Mouse (Mus musculus) neural tube, embryonic 14.5 days (tissue): ENCODE data around the gene Kdr. TPM values are rescaled to one million over a fixed set of nuclear protein-coding genes. Genes with fewer than 3 reads are reported as not detected.
A peak's percentile ranks its signal among the peaks of the same experiment; 100 is the strongest.

ENCODE experiments used
- ATAC-seq: fragments of 200-750 bp; cut with Nextera tagmentation; 2 replicates; pipeline ENCODE4 v1.8.0; 2017; ENCODE audit warnings: low read depth, mild to moderate bottlenecking, moderate TSS enrichment, moderate library complexity
- H3K27ac ChIP-seq: fragments of 300-500 bp; sonication (generic); 2 replicates; pipeline ENCODE4 v1.5.1; 2014; ENCODE audit warnings: low read depth, mild to moderate bottlenecking, control low read depth, low read length, moderate library complexity, mixed read lengths
- H3K27me3 ChIP-seq: fragments of 300-500 bp; sonication (generic); 2 replicates; pipeline ENCODE4 v1.6.1; 2014; ENCODE audit warnings: low read length; ENCODE audit not compliant: control insufficient read depth, insufficient read depth
- H3K36me3 ChIP-seq: fragments of 300-500 bp; sonication (generic); 2 replicates; pipeline ENCODE4 v1.6.1; 2014; ENCODE audit warnings: low read length, mixed read lengths; ENCODE audit not compliant: control insufficient read depth, insufficient read depth
- H3K4me1 ChIP-seq: fragments of 300-500 bp; sonication (generic); 2 replicates; pipeline ENCODE4 v1.6.1; 2014; ENCODE audit warnings: low read length; ENCODE audit not compliant: control insufficient read depth, insufficient read depth
- H3K4me2 ChIP-seq: fragments of 300-500 bp; sonication (generic); 2 replicates; pipeline ENCODE4 v1.6.1; 2014; ENCODE audit warnings: mild to moderate bottlenecking, low read depth, low read length, control low read depth
- H3K4me3 ChIP-seq: fragments of 300-500 bp; sonication (generic); 2 replicates; pipeline ENCODE4 v1.5.1; 2014; ENCODE audit warnings: low read depth, low read length, control low read depth, mixed read lengths
- H3K9ac ChIP-seq: fragments of 300-500 bp; sonication (generic); replicated peaks from 2 replicates; pipeline ENCODE4 v1.6.1; 2014; ENCODE audit warnings: low read depth, mild to moderate bottlenecking, control low read depth, low read length, mixed read lengths
- H3K9me3 ChIP-seq: fragments of 300-500 bp; sonication (generic); 2 replicates; pipeline ENCODE4 v1.6.1; 2016; ENCODE audit warnings: low read length; ENCODE audit not compliant: control insufficient read depth
- WGBS: fragments of 180-500 bp; shearing (Covaris S2); extraction: QIAGEN DNeasy Blood & Tissue Kit; methylation state at CpG from one replicate; pipeline ENCODE4 v1.1.7; 2014; 5-methylcytosine and 5-hydroxymethylcytosine counted together
- polyA plus RNA-seq: library from polyadenylated mRNA; unstranded; fragments of >200 nt; fragmentation: Nextera tagmentation; extraction: Ambion mirVana; gene quantifications from 2 replicates; pipeline ENCODE4 v1.2.1, GENCODE M21; 2014

Gene Kdr
- polyA plus RNA-seq, 1 experiment from 2014 or later = 12.0 TPM

DNA sequence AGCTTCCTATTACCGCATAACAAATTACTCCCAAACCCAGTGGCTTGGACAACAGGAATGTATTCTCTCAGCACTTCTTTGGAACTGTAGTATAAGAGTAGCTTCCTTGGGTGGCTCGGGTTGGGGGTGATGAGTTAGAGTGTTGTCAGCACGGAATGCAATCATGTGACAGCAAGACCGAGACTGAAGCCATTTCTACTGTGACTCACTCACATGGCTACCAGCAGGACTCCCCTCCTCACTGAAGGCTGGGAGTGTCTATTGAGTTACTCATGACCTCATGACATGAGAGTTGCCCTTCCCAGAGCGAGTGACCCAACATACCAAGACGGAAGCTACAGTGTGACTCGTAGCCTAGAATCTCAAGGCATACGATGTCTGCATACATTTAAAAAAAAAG lies 12.0 kb upstream of the Kdr start:
- no peak overlapping the region for H3K9ac ChIP-seq
- H3K4me1 ChIP-seq = no peaks in the 10 kb centered on the region
- no peaks in the 10 kb centered on the region for H3K9me3 ChIP-seq
- H3K4me2 ChIP-seq = no peak overlapping the region
- H3K27me3 ChIP-seq = no peaks in the 10 kb centered on the region
- 90% methylated on average over 8 of the region's 8 CpGs for WGBS
- H3K4me3 ChIP-seq = no peak overlapping the region
- no peaks in the 10 kb centered on the region for H3K36me3 ChIP-seq
- H3K27ac ChIP-seq = no peak overlapping the region
- ATAC-seq = no peak

DNA sequence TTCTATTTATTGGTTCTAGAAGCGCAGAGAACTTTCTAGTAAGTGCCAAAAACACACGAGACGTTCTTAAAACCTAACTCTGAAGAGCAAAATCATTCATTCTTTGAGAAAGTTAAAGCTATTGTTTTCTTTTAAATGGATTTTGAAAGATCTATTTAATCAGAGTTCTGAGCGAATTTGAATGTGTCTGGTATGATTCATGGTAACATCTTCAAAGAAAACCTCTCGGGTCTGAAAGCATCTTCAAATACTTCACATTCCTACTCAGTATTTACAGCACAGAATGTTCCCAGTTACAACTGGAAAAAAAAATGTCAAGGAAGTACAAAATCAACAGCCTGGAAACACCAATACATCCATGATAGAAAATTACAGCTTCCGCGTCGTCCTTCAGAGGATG lies 9.3 kb upstream of the Kdr start:
- 85% methylated on average over 8 of the region's 8 CpGs for WGBS
- H3K9ac ChIP-seq = no peak overlapping the region
- H3K9me3 ChIP-seq = no peaks in the 10 kb centered on the region
- no peak overlapping the region for H3K27ac ChIP-seq
- ATAC-seq = no peak
- no peaks in the 10 kb centered on the region for H3K4me1 ChIP-seq
- no peak overlapping the region for H3K4me2 ChIP-seq
- H3K36me3 ChIP-seq = no peaks in the 10 kb centered on the region
- no peaks in the 10 kb centered on the region for H3K27me3 ChIP-seq
- H3K4me3 ChIP-seq = no peak overlapping the region

DNA sequence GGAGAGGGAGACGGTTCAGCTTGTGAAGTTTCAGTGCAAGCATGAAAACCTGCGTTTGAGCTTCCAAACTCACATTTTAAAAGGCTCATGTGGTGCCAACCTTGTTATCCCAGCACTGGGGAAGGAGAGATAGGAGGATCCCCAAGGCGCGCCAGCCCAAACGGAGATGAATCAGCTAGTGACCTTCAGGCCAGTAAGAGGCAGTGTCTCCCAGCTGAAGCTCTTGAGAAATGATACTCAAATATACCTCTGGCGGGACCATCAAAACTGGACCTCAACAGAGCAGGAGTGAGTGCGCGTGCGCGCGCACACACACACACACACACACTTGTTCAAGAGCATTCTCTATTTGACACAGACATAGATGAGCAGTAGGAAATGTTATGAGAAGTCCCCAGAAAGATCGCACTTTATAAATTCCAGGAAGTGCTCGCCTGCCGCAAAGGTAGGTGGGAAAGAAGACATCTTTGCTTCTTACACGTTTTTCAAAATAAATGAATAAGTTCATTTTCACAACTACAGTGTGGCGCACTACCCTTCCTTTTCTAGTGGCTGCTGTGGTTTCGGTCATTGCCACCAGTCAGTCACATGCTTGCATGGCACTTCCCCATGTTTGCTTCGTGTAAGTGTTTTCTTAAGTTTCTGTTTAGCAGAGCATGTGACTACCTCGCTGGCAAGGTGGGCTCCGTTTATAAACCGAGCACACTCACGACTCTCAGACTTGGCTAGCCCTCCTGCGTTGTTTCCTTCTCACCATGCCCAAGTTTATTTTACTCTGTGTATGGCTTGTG lies 2.5 kb upstream of the Kdr start:
- Histone ChIP-seq H3K36me3 (no peaks in the 10 kb centered on the region), H3K4me2 (no peak overlapping the region), H3K27me3 (peaks cover 24% of the 10 kb centered on the region), H3K27ac (no peak overlapping the region), H3K4me1 (peaks cover 9% of the 10 kb centered on the region), H3K9me3 (no peaks in the 10 kb centered on the region), H3K9ac (no peak overlapping the region), H3K4me3 (no peak overlapping the region)
- no peak for ATAC-seq
- 76% methylated on average over 23 of the region's 23 CpGs for WGBS

DNA sequence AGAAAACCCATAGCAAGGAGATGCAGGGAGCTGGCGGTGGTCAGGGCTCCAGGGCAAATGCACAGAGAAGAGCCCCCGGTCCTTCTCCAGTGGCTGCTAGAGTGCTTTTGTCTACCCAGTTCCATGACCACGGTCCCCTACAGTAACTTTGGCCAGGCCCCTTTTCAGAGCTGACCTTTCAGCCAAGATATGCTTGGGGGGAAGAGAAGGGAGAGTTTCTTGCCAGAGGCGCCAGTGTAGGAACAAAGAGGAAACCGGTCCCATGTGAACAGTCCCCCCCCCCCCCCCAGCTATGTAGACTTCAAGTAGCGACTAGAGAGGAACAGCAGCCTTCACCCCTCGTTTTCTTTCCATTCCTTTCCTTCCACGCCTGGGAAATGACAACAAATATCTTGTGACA lies 850 bp upstream of the Kdr start:
- Histone ChIP-seq H3K9ac (no peak overlapping the region), H3K36me3 (no peaks in the 10 kb centered on the region), H3K4me2 (peak overlapping the region; percentile 99), H3K27ac (no peak overlapping the region), H3K4me3 (peak overlapping the region; percentile 64; the same call in 1 of the 2 replicates), H3K4me1 (peaks cover 9% of the 10 kb centered on the region), H3K27me3 (peaks cover 24% of the 10 kb centered on the region), H3K9me3 (no peaks in the 10 kb centered on the region)
- WGBS = 12% methylated on average over 8 of the region's 8 CpGs
- no peak for ATAC-seq

DNA sequence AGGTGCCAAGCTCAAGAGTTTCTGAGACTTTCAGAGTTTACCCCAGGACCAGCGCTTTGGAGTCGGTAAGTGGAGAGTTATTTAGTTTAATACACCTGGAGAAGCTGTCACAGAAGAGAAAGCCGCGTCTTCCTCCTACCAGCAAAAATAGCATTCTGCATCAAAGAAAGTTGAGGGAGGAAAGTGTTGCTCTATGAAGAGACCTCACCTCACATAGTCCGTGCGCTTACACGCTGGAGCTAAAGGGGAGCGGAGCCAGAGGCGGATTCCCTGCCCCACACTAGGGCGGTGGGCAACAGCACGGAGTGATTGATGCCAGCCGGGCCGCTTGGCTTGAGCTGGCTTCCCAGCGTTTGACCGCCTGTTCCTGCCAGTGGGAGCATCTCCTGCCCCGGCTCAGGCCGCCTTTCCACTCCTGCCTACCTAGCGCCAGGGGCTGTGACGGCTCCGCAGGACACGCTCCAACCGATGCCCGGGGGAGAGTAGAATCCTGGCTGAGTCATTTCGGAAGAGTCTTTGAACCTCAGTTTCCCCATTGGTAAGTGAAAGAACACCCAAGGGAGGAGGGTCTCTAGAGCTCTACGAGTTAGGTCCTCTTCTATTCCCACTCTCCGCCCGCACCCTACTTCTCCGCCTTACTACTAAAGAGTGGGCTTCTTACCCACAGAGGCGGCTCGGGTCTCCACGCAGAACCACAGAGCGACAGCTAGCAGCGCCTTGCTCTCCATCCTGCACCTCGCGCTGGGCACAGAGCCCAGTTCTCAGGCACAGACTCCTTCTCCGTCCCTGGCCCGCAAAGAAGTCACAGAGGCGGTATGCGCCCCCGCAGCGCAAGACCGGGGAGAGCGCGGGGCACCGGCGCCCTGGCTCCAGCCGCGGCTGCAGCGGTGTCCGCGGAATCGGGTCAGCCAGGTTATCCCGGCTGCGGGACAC lies 551 bp downstream of the Kdr start:
- no peaks in the 10 kb centered on the region for H3K36me3 ChIP-seq
- peak; percentile 85 for ATAC-seq
- peaks cover 24% of the 10 kb centered on the region for H3K27me3 ChIP-seq
- H3K4me2 ChIP-seq = peak overlapping the region; percentile 99
- H3K4me3 ChIP-seq = peak overlapping the region; percentile 64
- H3K9me3 ChIP-seq = no peaks in the 10 kb centered on the region
- H3K9ac ChIP-seq = peak overlapping the region; percentile 51
- peak overlapping the region; percentile 22; the same call in 1 of the 2 replicates for H3K27ac ChIP-seq
- WGBS = 1% methylated on average over 54 of the region's 54 CpGs
- peaks cover 9% of the 10 kb centered on the region for H3K4me1 ChIP-seq

DNA sequence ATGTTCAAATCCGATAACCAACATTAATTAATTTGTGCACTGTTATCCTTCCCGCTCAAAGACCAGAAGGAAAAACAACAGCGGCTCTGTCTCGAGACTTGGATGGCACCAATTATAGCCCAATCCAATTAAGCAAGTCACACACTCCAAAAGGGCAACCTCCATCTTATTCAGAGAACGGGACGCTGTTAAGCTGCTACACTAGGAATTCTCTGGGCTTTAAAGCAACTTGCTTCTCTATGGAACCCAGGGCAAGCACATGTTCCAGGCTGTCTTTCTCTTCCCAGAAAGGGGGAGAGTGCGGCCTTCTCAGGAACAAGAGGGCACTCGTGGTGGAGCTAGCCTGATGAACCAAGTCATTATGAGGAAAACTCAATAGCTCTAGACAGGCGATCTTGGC lies 1.6 kb downstream of the Kdr start:
- ATAC-seq = no peak
- H3K4me2 ChIP-seq = no peak overlapping the region
- no peak overlapping the region for H3K9ac ChIP-seq
- no peaks in the 10 kb centered on the region for H3K9me3 ChIP-seq
- H3K27ac ChIP-seq = no peak overlapping the region
- WGBS = 35% methylated on average over 9 of the region's 9 CpGs
- H3K4me3 ChIP-seq = peak overlapping the region; percentile 6; the same call in 1 of the 2 replicates
- H3K27me3 ChIP-seq = peaks cover 24% of the 10 kb centered on the region
- H3K36me3 ChIP-seq = no peaks in the 10 kb centered on the region
- H3K4me1 ChIP-seq = peaks cover 9% of the 10 kb centered on the region

DNA sequence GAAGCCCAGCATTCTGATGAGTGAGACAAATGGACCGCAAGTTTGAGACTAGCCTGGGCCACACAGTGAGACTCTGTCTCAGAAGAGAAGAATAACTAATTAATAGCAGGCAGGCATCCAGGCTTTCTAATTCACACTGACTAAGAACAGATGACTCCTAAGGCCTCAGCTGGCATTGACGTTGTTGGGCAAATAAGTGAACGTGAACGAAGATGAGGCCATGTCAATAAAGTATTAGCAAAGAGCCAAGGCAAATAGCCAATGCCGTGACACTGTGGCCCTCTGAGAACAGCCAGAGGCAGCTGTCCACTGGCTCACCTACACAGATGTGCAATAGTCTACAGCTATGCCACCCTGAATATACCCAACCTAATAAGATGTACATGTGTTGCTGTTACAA lies 2.9 kb downstream of the Kdr start:
- H3K27ac ChIP-seq = no peak overlapping the region
- H3K27me3 ChIP-seq = peaks cover 24% of the 10 kb centered on the region
- no peak for ATAC-seq
- peaks cover 9% of the 10 kb centered on the region for H3K4me1 ChIP-seq
- no peak overlapping the region for H3K4me2 ChIP-seq
- H3K9ac ChIP-seq = no peak overlapping the region
- H3K36me3 ChIP-seq = no peaks in the 10 kb centered on the region
- WGBS = 67% methylated on average over 5 of the region's 5 CpGs
- no peaks in the 10 kb centered on the region for H3K9me3 ChIP-seq
- no peak overlapping the region for H3K4me3 ChIP-seq

DNA sequence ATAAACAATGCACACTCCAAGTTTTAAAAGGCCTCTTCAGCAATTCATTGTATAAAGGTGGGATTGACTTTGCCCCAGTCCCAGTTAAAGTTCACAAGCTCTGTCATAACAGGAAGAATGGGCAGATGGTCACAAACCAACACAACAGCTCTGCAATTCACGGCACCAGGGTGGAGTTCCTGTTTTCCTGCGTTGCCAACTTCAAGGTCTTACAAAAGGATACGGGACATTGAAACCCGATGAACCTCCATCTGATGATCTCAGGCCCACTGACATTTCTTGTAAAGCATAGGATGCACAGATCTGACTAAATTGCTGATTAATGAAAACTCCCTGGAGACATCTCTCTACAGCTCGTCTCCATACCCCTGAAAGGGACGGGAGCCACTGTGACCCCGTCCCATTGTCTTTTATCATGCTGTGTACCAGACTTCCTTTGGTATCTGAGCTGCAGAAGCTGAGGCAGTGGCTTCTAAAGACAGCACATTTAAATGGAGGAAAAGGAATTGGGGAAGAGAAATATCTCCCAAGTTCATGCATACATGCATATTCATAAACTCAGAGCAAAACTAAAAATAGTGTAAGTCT lies 3.6 kb downstream of the Kdr start:
- H3K9ac ChIP-seq = no peak overlapping the region
- H3K4me1 ChIP-seq = peaks cover 9% of the 10 kb centered on the region
- no peak overlapping the region for H3K27ac ChIP-seq
- no peak for ATAC-seq
- 55% methylated on average over 7 of the region's 7 CpGs for WGBS
- no peak overlapping the region for H3K4me3 ChIP-seq
- H3K36me3 ChIP-seq = no peaks in the 10 kb centered on the region
- H3K4me2 ChIP-seq = no peak overlapping the region
- H3K9me3 ChIP-seq = no peaks in the 10 kb centered on the region
- peaks cover 24% of the 10 kb centered on the region for H3K27me3 ChIP-seq
